Mouse (Mus musculus) brain, embryonic 18.5 days (tissue): ENCODE measurements around the gene Kcnj8.
A peak's percentile ranks its signal among the peaks of the same experiment; 100 is the strongest.
"Not testable (repeated sequence)": the region's sequence is repeated elsewhere in the genome, so short reads cannot be mapped to it uniquely, and the experiment has no call there.

ENCODE experiments used
- DNase-seq: peaks from one replicate; pipeline ENCODE4 v3.0.0-alpha.2; 2012; ENCODE audit warnings: low read depth, low spot score

The Kcnj8 gene

DNA sequence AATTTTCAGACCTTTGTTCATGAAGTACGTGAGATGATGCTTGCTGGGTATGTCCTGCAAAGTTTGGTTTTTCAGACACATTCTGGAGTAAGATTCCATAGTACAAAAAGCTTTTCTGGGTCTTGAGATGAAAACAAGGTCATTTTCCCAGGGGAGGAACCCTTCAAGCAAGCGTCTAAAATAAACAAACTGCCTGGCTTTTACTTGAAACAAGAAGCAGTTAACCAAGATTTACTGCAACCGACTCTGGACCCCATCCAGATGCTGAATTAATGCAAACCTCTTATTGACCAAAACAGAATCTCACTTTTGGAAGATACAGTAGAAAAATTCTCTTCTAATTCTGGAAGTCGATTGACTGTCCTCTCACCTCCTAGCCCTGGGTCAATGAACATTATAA, 20.5 kb downstream of the Kcnj8 start:
- no peak for DNase-seq

- no peak for DNase-seq
Measured at GRCm38 (mm10) chr6:142548377-142548776, 23.0 kb downstream of the Kcnj8 start.

- DNase-seq = no peak
Measured at GRCm38 (mm10) chr6:142545132-142545531, 26.3 kb downstream of the Kcnj8 start.

DNA sequence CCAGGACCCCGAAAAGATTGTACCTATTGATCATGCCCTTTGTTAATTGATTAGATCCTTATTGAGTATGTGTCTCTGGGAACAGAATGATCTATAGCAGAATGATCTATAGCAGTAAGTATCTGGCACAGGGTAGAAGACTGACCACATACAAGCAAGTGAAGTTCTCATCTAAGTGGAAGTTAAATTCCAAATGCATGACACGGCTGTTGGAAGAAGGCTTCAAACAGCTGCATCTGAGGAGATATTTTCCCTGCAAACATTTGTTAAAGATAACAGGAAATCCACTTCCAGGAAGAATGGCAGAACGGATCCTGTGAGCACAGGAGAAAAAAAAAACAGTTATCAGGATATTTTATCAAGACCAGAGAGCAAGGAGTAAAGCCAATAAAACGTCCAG, 27.8 kb downstream of the Kcnj8 start:
- DNase-seq = no peak

GRCm38 (mm10) chr6:142542800-142543175, 28.6 kb downstream of the Kcnj8 start:
- no peak for DNase-seq

DNA sequence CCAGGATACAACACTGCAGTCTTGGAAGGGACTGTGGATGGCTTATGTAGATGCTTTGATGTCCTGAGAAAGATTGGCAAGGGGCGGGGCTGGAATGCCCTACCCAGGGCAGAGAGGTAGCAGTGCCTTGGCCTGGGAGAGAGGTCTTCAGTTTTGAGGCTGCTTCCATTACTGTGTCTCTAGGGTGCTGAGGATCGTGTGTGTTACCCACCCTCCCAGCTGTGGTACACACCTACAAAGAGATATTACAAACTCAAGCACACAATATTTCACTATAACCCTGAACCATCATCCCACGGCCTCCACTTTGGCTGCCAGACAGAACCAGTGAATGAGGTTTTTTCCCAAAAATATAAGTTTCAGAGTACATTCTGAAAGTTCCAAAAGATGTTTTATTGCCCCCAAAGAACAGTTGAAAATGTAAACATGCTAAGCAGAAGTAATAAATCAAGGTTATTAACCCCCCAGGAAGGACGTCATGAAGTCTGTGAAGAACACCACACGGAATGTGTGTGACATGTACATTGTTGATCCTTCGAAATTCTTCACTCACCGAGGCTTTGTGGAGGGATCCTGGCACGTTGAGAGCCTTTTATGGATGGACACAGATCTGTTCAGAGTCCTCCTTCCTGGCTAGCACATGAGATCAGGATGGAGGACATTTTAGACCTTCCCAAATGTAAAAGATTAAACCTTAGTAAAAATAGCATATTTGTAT, 29.2 kb downstream of the Kcnj8 start:
- no peak for DNase-seq

DNA sequence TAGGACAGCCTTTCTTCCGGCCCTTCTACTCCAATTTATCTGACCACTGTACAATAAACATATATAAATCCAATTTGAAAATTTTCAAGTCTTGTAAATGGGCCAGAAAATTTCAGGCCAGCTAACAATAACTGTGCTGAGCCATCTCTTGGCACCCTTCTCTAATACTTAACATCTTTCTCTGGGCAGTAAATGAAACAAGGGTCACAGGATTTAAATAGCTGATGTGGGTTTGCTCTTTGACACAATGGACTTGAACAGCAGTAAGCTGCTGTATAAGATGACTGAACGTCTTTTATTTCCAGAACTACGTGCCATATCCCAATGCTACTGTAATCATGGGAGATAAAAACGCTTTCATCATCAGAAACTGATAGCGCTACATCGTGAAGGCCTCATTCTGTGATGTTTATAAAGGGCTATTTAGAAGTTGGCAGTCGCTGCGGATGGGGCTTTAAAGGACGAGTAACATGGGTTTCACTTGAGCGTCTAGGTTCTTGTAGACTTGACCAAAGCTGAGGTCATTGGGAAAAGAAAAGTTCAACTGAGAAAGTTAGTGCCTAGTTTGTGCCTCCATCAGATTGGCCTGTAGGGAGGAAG, 30.8 kb downstream of the Kcnj8 start:
- no peak for DNase-seq

DNA sequence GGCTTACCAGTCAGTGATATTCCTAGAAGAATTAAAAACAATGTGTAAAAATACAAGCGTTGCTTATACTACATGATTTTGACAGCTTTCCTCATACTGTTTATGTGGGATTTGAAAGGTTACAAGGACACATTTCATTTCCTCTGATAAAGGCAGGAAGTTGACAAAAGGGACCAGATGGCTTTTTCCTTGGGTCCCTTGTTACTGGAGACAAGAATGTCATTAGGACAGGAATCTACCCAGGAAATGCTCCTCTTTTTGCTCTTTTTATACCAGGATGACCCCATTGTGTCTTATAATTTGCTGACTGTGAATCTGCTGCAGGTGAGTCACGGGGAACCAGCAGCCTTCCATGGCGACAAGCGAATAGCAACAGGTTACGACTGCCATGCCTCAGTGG, 31.3 kb downstream of the Kcnj8 start:
- DNase-seq = no peak

- DNase-seq = no peak
Measured at GRCm38 (mm10) chr6:142538503-142538902, 32.9 kb downstream of the Kcnj8 start.

GRCm38 (mm10) chr6:142533412-142533811, 38.0 kb downstream of the Kcnj8 start:
- no peak for DNase-seq

DNA sequence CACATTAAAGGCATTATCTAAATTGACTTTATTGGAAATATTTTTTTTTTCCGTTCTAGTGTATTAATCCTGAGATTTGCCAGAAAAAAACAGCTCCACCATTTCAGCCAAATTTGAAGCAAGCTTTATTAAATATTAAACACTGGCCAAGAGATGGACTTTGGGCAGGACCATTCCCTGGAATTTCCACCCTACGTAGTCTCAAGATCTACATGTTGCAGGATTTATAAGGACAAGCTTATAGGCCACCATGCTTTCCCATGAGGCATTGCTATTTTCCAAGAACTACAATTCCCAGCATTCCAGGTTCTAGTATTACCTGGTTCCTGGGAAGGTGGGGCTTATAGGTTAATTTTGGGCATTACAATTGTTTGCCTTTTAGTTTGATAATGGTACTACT, 38.7 kb downstream of the Kcnj8 start:
- no peak for DNase-seq

GRCm38 (mm10) chr6:142532141-142532540, 39.3 kb downstream of the Kcnj8 start:
- no peak for DNase-seq

GRCm38 (mm10) chr6:142530378-142530777, 41.0 kb downstream of the Kcnj8 start:
- no peak for DNase-seq

GRCm38 (mm10) chr6:142529680-142530079, 41.7 kb downstream of the Kcnj8 start:
- DNase-seq = no peak

DNA sequence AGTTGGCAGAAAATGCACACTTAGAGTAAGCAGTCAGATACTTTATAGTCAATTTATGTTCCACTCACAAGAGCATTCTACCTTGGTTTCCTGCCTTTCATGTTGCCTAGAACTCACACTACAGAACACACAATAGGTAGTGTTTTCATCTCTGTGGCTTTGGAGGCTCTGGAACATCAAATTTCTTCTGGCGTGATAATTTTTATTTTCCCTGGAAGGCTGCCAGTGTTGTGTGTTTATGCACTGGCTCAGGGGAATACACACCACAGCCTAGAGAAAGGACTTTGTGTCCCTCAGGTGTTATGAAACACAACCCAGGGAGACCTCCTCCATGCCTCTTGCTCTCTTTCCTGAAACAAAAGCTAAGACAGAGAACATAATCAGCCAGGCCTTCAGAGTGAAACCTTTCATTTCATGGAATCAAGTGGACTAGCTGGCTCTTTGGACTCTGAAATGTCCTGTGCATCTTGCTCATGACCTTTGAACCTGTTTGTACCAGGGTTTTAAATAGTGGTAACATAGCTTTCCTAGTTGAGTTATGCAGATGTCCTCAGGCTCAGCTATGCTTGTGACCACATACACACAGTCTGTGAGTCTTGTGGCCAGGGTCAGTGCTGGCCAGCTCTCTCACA, 43.4 kb downstream of the Kcnj8 start:
- no peak for DNase-seq

DNA sequence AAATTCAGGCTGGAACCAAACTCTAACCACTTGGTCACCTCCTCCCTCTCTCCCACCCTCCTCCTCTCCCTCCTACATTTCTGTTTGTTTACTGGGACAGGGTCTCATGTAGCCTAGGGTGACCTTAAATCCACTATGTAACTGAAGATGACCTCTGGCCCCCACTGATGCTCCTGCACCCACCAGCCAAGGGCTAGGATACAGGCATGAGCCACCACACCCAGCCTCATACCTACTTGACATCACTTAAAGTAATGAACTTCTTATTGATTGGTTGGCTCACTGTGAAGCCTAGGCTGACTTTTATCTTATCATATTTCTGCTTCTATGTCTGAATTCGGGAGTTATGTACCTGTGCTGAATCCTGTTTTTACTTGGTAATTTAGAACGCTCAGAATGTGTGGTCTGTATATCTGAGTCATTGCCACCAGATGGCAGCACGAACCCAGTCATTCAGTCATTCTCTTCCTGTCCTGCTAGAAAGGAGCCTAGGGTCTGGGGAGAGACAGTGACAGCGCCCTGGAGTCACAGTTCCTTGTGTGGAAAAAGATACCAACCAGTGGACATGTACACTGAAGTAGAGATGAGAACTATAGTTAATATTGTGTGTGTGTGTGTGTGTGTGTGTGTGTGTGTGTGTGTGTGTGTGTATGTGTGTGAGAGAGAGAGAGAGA, 46.6 kb downstream of the Kcnj8 start:
- DNase-seq = peak; percentile 37

DNA sequence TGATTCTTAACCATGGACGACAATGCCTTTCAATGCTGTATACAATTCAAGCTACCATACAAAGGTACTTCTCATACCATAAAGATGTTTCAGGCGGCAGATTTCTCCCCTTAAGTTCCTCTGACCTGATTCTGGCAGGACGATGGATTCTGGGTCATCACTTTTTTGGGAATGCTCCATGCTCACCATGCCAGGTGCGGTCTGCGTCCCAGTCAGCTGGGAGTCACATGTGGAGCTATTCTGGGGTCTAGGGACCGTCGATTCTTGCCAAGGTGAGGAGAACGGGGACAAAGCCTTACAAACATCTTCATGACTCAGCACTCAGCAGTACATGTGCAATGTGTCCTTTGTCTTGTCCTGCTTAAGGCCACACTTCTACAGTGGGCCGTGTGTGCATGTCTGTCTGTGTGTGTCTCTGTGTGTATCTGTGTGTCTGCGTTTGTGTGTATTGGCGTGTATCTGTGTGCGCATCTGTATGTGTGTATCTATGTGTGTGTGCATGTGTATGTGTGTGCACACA, 49.8 kb downstream of the Kcnj8 start:
- DNase-seq = no peak

- no peak for DNase-seq
Measured at GRCm38 (mm10) chr6:142519110-142519509, 52.3 kb downstream of the Kcnj8 start.

DNA sequence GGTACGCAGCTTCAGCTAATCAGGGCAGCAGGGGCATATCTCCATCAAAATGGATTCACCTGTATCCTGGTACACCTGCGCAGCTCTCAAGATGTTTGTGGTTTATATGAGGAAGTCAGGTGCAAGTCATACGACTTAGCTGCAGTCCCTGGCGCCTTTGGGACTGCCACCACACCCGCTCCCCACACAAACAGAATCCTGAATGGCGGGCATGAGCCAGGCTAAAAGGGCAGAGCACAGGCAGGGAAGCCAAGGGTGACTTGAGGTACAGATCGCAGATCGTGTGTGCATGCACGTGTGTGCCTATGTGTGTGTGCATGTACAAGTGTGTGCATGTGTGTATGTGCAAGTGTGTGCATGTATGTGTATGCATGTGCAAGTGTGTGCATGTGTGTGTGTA, 56.0 kb downstream of the Kcnj8 start:
- not testable (repeated sequence) for DNase-seq

- no peak for DNase-seq
Measured at GRCm38 (mm10) chr6:142514912-142515311, 56.5 kb downstream of the Kcnj8 start.
